Mouse (Mus musculus) cortical plate, adult 2 months (tissue): ENCODE results near the gene Rhbg. TPM values are rescaled to one million over a fixed set of nuclear protein-coding genes. Genes with fewer than 3 reads are reported as not detected.

Experiments used
- H3K27ac ChIP-seq: fragments of 200-500 bp; 2 replicates; pipeline ENCODE4 v1.5.1; 2012; ENCODE audit warnings: low read length, control low read depth, inconsistent platforms; ENCODE audit not compliant: insufficient read depth
- H3K4me1 ChIP-seq: fragments of 200-500 bp; 2 replicates; pipeline ENCODE4 v1.6.1; 2011; ENCODE audit warnings: low read length; ENCODE audit not compliant: control insufficient read depth, insufficient read depth
- H3K4me3 ChIP-seq: fragments of 200-500 bp; 2 replicates; pipeline ENCODE4 v1.5.1; 2011; ENCODE audit warnings: mild to moderate bottlenecking, low read length, control low read depth; ENCODE audit not compliant: insufficient read depth
- CTCF ChIP-seq: fragments of 200-500 bp; IDR thresholded peaks from 2 replicates; pipeline ENCODE4 v1.5.1; 2011; ENCODE audit warnings: mild to moderate bottlenecking, control low read depth, low read length; ENCODE audit not compliant: insufficient read depth; ENCODE audit errors: extremely low read depth
- POLR2A ChIP-seq: fragments of 200-500 bp; IDR thresholded peaks from 2 replicates; pipeline ENCODE4 v1.6.1; 2011; ENCODE audit warnings: mild to moderate bottlenecking, low read length, control low read depth; ENCODE audit not compliant: insufficient read depth; ENCODE audit errors: extremely low read depth
- polyA plus RNA-seq: library from polyadenylated mRNA; depleted of rRNA; stranded (reverse); fragments of >200 nt; gene quantifications from 2 replicates; pipeline ENCODE4 v1.2.3, GENCODE M21; 2012; rRNA removed

Gene Rhbg
- polyA plus RNA-seq, 1 experiment: not detected

DNA sequence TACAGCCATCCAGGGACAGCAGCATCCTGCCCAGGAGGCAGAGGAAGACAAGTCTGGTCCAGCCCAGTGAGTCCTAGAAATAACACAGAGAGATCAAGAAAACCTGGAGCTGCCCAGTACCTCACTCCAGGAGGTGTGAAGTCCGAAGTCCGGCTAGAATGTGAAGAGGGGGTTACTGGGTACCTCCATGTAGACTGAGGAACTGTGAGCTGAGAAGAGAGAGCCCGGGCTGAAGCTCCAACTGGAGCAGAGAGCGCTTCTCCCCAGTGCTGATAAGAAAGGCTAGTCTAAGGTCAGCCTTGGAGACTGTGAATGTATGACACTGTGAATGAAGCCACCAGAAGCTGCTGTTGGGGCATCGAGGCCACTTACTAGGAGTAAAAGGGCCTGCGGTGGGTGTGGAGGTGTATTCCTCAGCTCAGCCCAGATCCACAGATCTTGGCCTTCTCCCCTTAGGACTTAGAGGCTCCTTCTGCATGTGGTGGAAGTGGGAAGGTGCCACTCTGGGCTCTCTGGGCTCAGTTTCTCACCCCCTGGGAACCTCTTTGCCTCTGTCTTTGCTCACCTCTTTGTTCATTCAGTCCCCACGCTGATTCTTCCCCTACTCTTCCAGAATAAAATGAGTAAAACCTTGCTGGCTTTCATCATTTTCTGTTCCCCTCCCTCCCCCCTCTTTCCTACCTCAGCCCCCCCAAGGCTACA is 50.4 kb downstream of the Rhbg start:
- Histone ChIP-seq H3K4me3 (no peak overlapping the region), H3K27ac (peak overlapping the region; percentile 62; the same call in 1 of the 2 replicates), H3K4me1 (peaks cover 4% of the 10 kb centered on the region; the same call in 1 of the 2 replicates)
- TF ChIP-seq CTCF (no peak), POLR2A (no peak)

DNA sequence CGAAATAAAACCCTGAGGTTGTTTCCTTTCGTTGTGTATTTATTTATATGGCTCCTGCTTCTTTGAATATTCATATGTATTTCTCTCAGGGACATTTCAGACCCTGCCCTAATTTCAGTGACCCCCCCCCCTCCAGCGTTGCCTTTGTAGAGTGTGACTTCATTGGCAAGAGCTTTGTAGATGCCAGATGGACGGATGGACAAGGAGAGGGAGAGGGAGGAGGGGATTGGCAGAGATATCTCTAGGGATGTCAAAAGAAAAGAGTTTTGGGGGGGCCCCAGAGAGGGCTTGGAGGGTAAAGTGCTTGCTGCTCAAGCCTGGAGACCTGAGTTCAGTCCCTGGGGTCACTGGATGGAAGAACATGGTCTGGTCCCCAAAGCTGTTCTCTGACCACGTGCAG is 51.1 kb downstream of the Rhbg start:
- no peak overlapping the region for H3K4me3 ChIP-seq
- TF ChIP-seq POLR2A (no peak), CTCF (no peak)
- 0 out of 2 replicates have a peak overlapping the region, but pooled peaks have one; percentile 57 for H3K27ac ChIP-seq
- peaks cover 4% of the 10 kb centered on the region; the same call in 1 of the 2 replicates for H3K4me1 ChIP-seq

DNA sequence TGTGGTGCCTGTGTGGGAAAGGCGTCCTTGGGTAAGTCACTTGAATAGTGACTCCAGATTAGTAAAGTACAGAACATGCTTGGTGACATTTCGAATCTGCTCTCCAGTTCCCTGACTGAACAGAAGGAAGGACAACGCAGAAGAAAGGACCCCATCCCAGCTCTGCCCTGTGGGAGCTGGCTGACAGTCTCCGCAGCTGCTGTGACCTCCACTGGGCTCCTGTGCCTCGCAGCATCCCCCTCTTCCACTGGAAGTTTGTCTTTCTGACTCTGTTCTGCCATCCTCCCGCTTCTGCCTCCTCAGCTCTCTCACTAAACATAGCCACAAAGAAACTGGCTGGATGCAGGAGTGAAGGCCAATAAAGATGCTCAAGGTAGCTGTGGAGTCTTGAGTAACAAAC is 51.5 kb downstream of the Rhbg start:
- no peak overlapping the region for H3K4me3 ChIP-seq
- H3K4me1 ChIP-seq: peaks cover 4% of the 10 kb centered on the region; the same call in 1 of the 2 replicates
- H3K27ac ChIP-seq: peak overlapping the region; percentile 57
- no peak for TF ChIP-seq CTCF
- no peak for TF ChIP-seq POLR2A

DNA sequence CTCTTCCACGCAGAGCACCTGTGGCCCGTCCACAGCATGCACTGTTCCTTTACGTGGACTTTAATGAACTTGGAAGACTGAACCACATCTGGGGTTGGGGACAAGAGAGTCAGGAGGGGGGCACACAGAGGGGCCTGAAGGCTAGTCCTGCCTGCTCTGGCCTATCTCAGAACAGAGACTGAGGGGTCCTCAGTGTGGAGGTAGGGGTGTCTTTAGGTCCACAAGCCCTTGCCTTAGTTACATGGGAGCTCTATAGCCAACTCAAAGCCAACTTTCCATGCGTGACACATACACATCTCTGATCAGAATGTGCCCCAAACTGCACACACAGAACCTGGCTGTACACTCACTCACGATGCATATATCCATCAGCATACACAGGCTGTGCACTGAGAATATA is 52.9 kb downstream of the Rhbg start:
- Histone ChIP-seq H3K4me1 (peaks cover 4% of the 10 kb centered on the region; the same call in 1 of the 2 replicates), H3K27ac (peak overlapping the region; percentile 70), H3K4me3 (peak overlapping the region; percentile 50)
- TF ChIP-seq POLR2A (no peak), CTCF (no peak)

DNA sequence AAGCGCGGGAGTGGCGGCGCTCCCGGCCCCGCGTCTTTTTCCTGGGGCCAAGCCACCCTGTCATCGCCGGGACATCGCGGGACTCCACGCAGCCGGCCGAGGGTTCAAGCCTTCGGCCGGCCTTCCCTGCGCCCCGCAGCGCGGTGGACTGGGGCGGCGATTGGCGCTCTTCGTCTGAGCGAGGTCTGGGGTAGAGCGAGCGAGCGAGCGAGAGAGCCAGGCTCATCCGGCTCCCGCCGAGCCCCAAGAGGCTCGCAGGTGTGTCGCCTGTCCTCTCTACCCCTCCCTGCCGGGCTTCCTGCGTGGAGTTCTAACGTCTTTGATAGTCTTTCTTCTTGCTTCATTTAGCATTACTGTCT is 53.6 kb downstream of the Rhbg start:
- Histone ChIP-seq H3K27ac (peak overlapping the region; percentile 88), H3K4me1 (peaks cover 4% of the 10 kb centered on the region; the same call in 1 of the 2 replicates), H3K4me3 (peak overlapping the region; percentile 50)
- no peak for TF ChIP-seq CTCF
- TF ChIP-seq POLR2A: no peak

DNA sequence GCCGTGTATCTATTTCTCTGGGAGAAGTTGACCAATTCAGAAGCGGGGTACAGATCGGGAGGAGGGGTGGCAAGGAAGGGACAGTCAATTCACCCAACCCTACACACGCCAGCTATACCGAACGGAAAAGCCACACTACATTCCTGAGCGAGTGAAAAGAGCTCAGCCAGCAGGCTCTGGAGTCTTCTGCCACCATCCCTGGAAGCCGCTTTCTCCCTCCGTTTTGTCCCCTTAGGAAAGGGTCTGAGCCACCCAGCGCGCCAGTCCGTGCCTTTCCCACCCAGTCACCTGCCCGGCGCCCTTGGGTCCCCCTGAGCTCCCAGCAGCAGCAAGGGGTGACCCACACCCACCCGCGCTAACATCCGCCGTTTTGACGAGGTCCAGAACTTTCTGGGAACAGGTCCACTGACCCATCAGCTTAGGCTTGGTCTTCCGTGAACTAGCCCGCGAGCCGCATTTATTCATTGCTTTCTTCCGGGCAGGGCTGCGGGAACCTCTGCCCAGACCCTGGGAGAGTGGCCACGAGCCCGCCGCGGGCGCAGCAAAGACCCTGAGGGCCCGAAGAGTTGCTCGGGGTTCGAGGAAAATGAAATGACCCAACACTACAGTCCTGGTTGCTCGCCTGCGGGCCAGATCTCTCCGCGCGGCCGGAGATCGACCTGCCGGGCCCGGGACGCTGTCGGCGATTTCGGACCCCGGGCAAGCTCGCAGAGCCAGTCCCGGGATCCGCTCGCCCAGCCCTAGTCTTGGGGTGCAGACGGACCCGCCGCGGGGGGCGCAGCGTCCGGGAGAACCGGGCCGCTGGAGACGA is 54.1 kb downstream of the Rhbg start:
- Histone ChIP-seq H3K4me3 (peak overlapping the region; percentile 50), H3K4me1 (peaks cover 4% of the 10 kb centered on the region; the same call in 1 of the 2 replicates), H3K27ac (peak overlapping the region; percentile 88)
- TF ChIP-seq CTCF (no peak), POLR2A (0 out of 2 replicates have a peak, but pooled peaks have one; percentile 24)

DNA sequence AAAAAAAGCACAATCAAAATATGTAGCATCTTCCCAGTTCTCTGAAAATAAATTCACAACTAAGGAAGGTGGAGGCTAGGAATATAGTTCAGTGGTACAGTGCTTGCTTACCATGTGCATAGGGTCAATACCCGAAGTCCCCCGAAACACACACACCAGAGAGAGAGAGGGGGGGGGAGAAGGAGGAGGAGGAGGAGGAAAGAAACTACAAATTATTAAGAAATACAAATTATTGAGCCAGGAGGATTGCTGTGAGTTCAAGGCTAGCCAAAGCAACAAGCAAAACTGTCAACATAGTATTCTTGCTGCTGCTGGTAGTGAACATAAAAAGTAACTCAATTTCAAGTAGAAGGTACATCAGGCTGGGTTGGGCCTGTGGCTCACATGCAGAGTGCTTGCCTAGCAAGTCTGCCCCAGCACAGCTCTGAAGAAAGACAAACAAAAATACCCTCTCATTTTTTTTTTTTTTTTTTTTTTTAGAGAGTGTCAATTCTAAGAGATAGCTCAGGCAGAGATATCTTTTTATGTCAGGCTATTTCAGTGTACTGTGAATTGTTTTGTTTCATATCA is 54.9 kb downstream of the Rhbg start:
- Histone ChIP-seq H3K4me3 (peak overlapping the region; percentile 50; the same call in 1 of the 2 replicates), H3K27ac (no peak overlapping the region), H3K4me1 (peaks cover 4% of the 10 kb centered on the region; the same call in 1 of the 2 replicates)
- TF ChIP-seq CTCF (no peak), POLR2A (no peak)

DNA sequence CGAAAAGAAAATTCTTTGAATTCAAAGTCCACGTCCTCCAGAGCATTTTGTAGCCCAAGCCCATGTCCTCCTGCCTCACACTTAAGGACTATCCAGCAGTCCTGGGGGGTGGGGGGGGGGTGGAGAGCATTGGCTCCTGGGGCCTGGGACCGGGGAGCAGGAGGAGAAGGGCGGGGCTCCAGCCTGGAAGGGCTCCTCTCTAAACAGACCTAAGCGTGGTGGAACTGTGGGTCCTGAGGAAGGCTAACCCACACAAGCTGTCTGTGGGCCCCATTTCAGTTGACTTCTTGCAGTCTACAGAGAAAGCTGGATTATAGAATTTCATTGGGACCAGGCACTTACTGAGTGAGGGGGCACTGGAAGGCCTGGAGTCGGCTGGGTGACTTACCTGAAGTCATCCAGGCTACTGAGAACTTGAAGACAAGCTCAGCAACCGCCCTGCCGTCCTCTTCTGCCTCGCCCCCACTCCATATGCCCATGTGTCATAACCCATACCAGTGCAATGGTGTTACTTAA is 55.9 kb downstream of the Rhbg start:
- no peak overlapping the region for H3K4me3 ChIP-seq
- H3K4me1 ChIP-seq: peaks cover 3% of the 10 kb centered on the region; the same call in 1 of the 2 replicates
- H3K27ac ChIP-seq: no peak overlapping the region
- no peak for TF ChIP-seq CTCF
- TF ChIP-seq POLR2A: no peak

DNA sequence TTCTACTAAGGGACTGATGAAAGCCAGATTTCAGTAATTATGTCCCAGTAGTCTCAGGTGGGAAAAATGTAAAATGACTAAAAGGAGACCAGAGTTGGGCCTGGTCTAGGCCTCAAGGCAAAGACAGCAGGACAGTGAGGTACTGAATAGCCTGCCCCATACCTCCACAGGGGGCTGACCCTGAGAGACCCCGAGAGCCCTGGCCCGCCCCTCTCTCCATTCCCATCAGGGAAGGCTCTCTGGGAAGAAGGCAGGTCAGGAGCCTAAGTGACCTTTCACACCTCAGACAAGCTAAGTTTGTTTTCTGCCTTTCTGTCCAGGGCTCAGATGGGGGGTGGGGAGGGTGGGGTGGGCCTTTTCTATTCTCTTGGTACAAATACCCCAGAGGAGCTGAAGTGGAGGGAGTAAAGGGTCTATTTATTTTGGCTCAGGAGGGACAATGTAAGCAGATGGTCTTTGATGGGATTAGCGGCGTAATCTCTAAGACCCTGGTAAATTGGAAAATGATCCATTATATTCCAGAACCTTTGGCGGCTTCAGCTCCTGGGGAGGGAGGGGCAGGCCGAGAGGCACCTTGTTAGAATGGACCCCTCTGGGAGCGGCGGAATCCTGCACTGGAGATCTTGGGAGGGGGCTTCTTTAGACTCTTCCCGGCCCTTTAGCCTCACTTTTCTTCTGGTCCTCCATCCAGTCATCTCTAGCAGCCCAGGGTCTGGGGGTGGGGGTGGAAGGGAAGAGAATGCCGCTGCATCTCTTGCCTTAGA is 56.6 kb downstream of the Rhbg start:
- Histone ChIP-seq H3K27ac (no peak overlapping the region), H3K4me1 (peaks cover 1% of the 10 kb centered on the region; the same call in 1 of the 2 replicates), H3K4me3 (no peak overlapping the region)
- no peak for TF ChIP-seq CTCF
- no peak for TF ChIP-seq POLR2A

Other genes with a start within 250 kb of the Rhbg start
- gene Hapln2, start 227.1 kb downstream of the Rhbg start, polyA plus RNA-seq: 38.5 and 52.4 TPM in 2 replicates
- gene Gpatch4, start 211.6 kb downstream of the Rhbg start, polyA plus RNA-seq: 14.1 and 14.3 TPM in 2 replicates
- 93.2 and 94.3 TPM in 2 replicates for gene Naxe, start 196.2 kb downstream of the Rhbg start, polyA plus RNA-seq
- not detected in 2 replicates for gene Ttc24, start 176.4 kb downstream of the Rhbg start, polyA plus RNA-seq
- 0.59 and 0.96 TPM in 2 replicates for gene Iqgap3, start 172.7 kb downstream of the Rhbg start, polyA plus RNA-seq
- 128 and 131 TPM in 2 replicates for gene Mef2d, start 112.3 kb downstream of the Rhbg start, polyA plus RNA-seq
- 0.08 TPM in 1 of 2 replicates, not detected in the other for gene Gm38392, start 32.5 kb upstream of the Rhbg start, polyA plus RNA-seq
- gene Tsacc, start 42.3 kb upstream of the Rhbg start, polyA plus RNA-seq: 3.3 and 5.0 TPM in 2 replicates
- 151 and 165 TPM in 2 replicates for gene Cct3, start 42.4 kb upstream of the Rhbg start, polyA plus RNA-seq
- 90.9 and 97.3 TPM in 2 replicates for gene Glmp, start 70.3 kb upstream of the Rhbg start, polyA plus RNA-seq
- 0.83 and 0.86 TPM in 2 replicates for gene Tmem79, start 81.4 kb upstream of the Rhbg start, polyA plus RNA-seq
- gene Smg5, start 81.6 kb upstream of the Rhbg start, polyA plus RNA-seq: 84.4 and 91.5 TPM in 2 replicates
- 15.3 and 15.6 TPM in 2 replicates for gene Paqr6, start 109.9 kb upstream of the Rhbg start, polyA plus RNA-seq
- gene Bglap3, start 118.0 kb upstream of the Rhbg start, polyA plus RNA-seq: 14.7 and 17.5 TPM in 2 replicates
- 0.44 TPM in 1 of 2 replicates, not detected in the other for gene Bglap2, start 124.0 kb upstream of the Rhbg start, polyA plus RNA-seq
- not detected in 2 replicates for gene Bglap, start 129.8 kb upstream of the Rhbg start, polyA plus RNA-seq
- gene Pmf1, start 155.6 kb upstream of the Rhbg start, polyA plus RNA-seq: 10.5 and 11.1 TPM in 2 replicates
- gene Slc25a44, start 170.4 kb upstream of the Rhbg start, polyA plus RNA-seq: 76.3 and 76.4 TPM in 2 replicates
- 68.9 and 71.6 TPM in 2 replicates for gene Sema4a, start 206.5 kb upstream of the Rhbg start, polyA plus RNA-seq